Mouse (Mus musculus) embryonic facial prominence, embryonic 10.5 days (tissue): ENCODE data around the gene Myo18a. TPM values are rescaled to one million over a fixed set of nuclear protein-coding genes. Genes with fewer than 3 reads are reported as not detected.

ENCODE experiments used
- DNase-seq: peaks from one replicate; pipeline ENCODE4 v3.0.0-alpha.2; 2017; ENCODE audit warnings: low spot score
- H3K27ac ChIP-seq: fragments of 300-500 bp; sonication (generic); replicated peaks from 2 replicates; pipeline ENCODE4 v1.5.1; 2016; ENCODE audit warnings: mild to moderate bottlenecking
- H3K27me3 ChIP-seq: fragments of 300-500 bp; sonication (generic); replicated peaks from 2 replicates; pipeline ENCODE4 v1.6.1; 2016; ENCODE audit warnings: low read depth, mild to moderate bottlenecking; ENCODE audit not compliant: poor library complexity, severe bottlenecking
- H3K36me3 ChIP-seq: fragments of 300-500 bp; sonication (generic); replicated peaks from 2 replicates; pipeline ENCODE4 v1.6.1; 2016; ENCODE audit warnings: mild to moderate bottlenecking, moderate library complexity
- H3K4me1 ChIP-seq: fragments of 300-500 bp; sonication (generic); 2 replicates; pipeline ENCODE4 v1.6.1; 2016
- H3K4me3 ChIP-seq: fragments of 300-500 bp; sonication (generic); 2 replicates; pipeline ENCODE4 v1.5.1; 2016; ENCODE audit warnings: mild to moderate bottlenecking, moderate library complexity
- H3K9me3 ChIP-seq: fragments of 300-500 bp; sonication (generic); 2 replicates; pipeline ENCODE4 v1.6.1; 2016; ENCODE audit warnings: mild to moderate bottlenecking
- WGBS: fragments of 180-500 bp; shearing (Covaris S2); methylation state at CpG from one replicate; pipeline ENCODE4 v1.1.7; 2016; 5-methylcytosine and 5-hydroxymethylcytosine counted together
- polyA plus RNA-seq: library from polyadenylated mRNA; unstranded; fragments of >200 nt; fragmentation: Nextera tagmentation; extraction: Ambion mirVana; gene quantifications from 2 replicates; pipeline ENCODE4 v1.2.1, GENCODE M21; 2016

Gene Myo18a
- polyA plus RNA-seq, 1 experiment from 2014 or later: 27.2 TPM

- Histone ChIP-seq H3K4me3 (no peak overlapping the region), H3K36me3 (peaks cover 32% of the 10 kb centered on the region), H3K9me3 (no peaks in the 10 kb centered on the region), H3K27me3 (no peaks in the 10 kb centered on the region), H3K4me1 (peaks cover 15% of the 10 kb centered on the region), H3K27ac (no peak overlapping the region)
- 92% methylated on average over 17 of the region's 17 CpGs for WGBS
- no peak for DNase-seq
These were observed 14.4 kb downstream of the Myo18a start for GRCm38 (mm10) chr11:77777436-77777835.

DNA sequence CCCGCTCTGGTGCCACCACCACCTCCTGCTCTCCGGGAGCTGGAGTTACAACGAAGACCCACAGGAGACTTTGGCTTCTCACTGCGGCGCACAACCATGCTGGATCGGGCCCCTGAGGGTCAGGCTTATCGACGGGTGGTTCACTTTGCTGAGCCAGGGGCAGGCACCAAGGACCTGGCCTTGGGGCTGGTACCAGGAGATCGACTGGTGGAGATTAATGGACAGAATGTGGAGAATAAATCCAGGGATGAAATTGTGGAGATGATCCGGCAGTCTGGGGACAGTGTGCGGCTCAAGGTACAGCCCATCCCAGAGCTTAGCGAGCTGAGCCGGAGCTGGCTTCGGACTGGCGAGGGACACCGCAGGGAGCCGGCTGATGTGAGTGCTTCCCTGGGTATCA is 14.9 kb downstream of the Myo18a start:
- peaks cover 14% of the 10 kb centered on the region for H3K4me1 ChIP-seq
- no peaks in the 10 kb centered on the region for H3K27me3 ChIP-seq
- H3K27ac ChIP-seq: no peak overlapping the region
- no peaks in the 10 kb centered on the region for H3K9me3 ChIP-seq
- WGBS: 92% methylated on average over 17 of the region's 17 CpGs
- peaks cover 32% of the 10 kb centered on the region for H3K36me3 ChIP-seq
- DNase-seq: no peak
- H3K4me3 ChIP-seq: no peak overlapping the region

DNA sequence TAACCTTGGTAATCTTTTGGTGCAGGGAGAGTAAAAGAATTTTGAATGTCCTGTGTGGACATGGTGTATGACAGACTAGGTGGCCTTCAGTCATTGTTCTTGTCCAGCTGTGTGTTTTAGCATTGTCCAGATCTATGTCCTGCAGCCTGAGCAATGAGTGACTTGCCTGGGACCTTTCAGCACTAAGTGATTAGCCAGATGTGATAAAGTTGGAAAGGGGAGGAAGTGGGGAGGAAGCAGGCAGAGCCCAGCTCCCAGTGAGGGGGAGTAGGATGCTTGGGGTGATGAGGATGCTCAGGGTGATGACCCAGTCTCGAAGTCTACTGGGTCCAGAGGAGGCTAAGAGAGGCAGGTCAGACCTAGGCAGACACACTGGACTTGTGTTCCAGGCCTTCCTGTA is 16.2 kb downstream of the Myo18a start:
- H3K36me3 ChIP-seq: peaks cover 32% of the 10 kb centered on the region
- no peaks in the 10 kb centered on the region for H3K9me3 ChIP-seq
- H3K27me3 ChIP-seq: no peaks in the 10 kb centered on the region
- H3K4me3 ChIP-seq: no peak overlapping the region
- no peak for DNase-seq
- WGBS: 72% methylated on average over 1 of the region's 1 CpGs
- H3K27ac ChIP-seq: no peak overlapping the region
- H3K4me1 ChIP-seq: peaks cover 27% of the 10 kb centered on the region

GRCm38 (mm10) chr11:77781088-77781487 is 18.0 kb downstream of the Myo18a start:
- WGBS: 85% methylated on average over 7 of the region's 7 CpGs

GRCm38 (mm10) chr11:77782104-77782815 is 19.2 kb downstream of the Myo18a start:
- Histone ChIP-seq H3K9me3 (no peaks in the 10 kb centered on the region), H3K4me3 (no peak overlapping the region), H3K4me1 (peaks cover 43% of the 10 kb centered on the region), H3K27ac (no peak overlapping the region), H3K27me3 (no peaks in the 10 kb centered on the region), H3K36me3 (peaks cover 32% of the 10 kb centered on the region)
- no peak for DNase-seq
- WGBS: 83% methylated on average over 7 of the region's 7 CpGs

More at GRCm38 (mm10) chr11:77781088-77781487, 18.0 kb downstream of the Myo18a start:
- peaks cover 39% of the 10 kb centered on the region for H3K4me1 ChIP-seq
- H3K27me3 ChIP-seq: no peaks in the 10 kb centered on the region
- no peak overlapping the region for H3K4me3 ChIP-seq
- H3K36me3 ChIP-seq: peaks cover 35% of the 10 kb centered on the region
- H3K9me3 ChIP-seq: no peaks in the 10 kb centered on the region
- DNase-seq: no peak
- no peak overlapping the region for H3K27ac ChIP-seq

- no peaks in the 10 kb centered on the region for H3K9me3 ChIP-seq
- H3K4me3 ChIP-seq: no peak overlapping the region
- no peak for DNase-seq
- H3K27me3 ChIP-seq: no peaks in the 10 kb centered on the region
- WGBS: 61% methylated on average over 10 of the region's 10 CpGs
- H3K27ac ChIP-seq: peak overlapping the region; percentile 24; the same call in 1 of the 2 replicates
- peaks cover 22% of the 10 kb centered on the region for H3K36me3 ChIP-seq
- H3K4me1 ChIP-seq: peaks cover 43% of the 10 kb centered on the region
These were observed 20.2 kb downstream of the Myo18a start for GRCm38 (mm10) chr11:77783211-77783746.

DNA sequence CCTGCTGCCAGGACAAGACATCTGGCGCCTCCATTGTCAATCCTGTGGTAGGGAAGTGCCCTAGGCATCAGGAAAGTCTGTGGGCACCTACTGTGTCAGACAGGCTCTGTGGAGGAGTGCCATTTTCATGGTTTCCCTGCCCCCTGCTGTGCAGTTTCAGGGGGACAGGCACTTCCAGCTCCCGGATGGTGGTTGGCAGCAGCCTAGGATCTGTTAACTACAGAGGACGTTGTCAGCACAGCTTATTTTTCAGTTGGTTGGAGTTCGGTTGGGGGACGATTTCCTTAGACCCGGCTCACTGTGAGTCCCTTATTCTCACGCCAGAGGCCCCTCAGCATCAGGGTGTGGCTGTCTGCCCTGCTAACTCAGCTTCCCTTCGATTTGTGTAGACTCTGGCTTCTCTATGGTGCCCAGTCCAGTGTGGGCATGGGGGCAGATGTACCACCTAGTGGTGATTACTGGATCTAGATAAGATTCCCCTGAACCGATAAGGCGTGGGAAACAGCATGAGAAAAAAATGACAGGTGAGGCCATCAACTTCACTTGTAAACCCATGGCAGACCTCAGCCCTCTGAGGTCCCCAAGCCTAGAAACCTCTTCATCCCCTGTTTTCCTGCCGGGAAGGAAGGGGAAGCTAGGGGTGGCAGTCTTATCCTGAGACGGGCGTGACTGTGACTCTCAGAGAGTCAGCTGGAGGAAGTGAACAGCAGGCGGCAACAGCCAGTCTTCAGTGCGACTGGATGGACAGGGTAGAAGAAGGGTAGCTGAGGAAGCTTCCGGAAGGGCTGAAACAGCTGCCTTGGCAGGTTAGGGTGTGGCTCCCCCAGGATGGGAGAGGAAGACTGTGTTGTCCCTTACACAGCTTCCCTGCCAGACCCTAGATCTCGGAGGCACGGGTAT is 21.0 kb downstream of the Myo18a start:
- Histone ChIP-seq H3K9me3 (no peaks in the 10 kb centered on the region), H3K36me3 (peaks cover 15% of the 10 kb centered on the region), H3K27me3 (no peaks in the 10 kb centered on the region), H3K4me3 (no peak overlapping the region), H3K27ac (peak overlapping the region; percentile 24; the same call in 1 of the 2 replicates), H3K4me1 (peaks cover 43% of the 10 kb centered on the region)
- 51% methylated on average over 18 of the region's 18 CpGs for WGBS
- no peak for DNase-seq

- 84% methylated on average over 9 of the region's 9 CpGs for WGBS
- Histone ChIP-seq H3K27ac (0 out of 2 replicates have a peak overlapping the region, but pooled peaks have one; percentile 78), H3K4me1 (peaks cover 43% of the 10 kb centered on the region), H3K9me3 (no peaks in the 10 kb centered on the region), H3K36me3 (peaks cover 13% of the 10 kb centered on the region), H3K4me3 (no peak overlapping the region), H3K27me3 (no peaks in the 10 kb centered on the region)
- DNase-seq: no peak
These were observed 21.8 kb downstream of the Myo18a start for GRCm38 (mm10) chr11:77784894-77785293.

DNA sequence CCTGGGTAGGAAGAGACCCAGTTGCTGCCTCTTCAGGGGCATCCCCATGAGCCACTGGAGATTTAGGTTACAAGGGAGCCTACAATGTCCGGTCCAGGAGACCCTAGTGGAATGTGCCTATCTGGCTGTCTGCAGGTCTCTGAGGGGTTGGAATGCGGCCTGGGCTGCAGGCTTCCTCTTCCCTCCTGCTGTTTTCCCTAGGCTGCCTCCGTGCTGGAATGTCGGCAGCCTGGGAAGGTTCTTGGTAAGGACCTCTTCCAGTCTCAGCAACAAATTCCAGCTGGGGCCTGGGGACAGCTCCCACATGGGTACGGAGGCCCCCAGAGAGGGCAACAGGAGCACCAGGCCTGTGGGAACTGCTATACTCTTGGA is 22.3 kb downstream of the Myo18a start:
- H3K4me3 ChIP-seq: peak overlapping the region; percentile 28; the same call in 1 of the 2 replicates
- H3K9me3 ChIP-seq: no peaks in the 10 kb centered on the region
- peak; percentile 38 for DNase-seq
- no peaks in the 10 kb centered on the region for H3K27me3 ChIP-seq
- H3K27ac ChIP-seq: peak overlapping the region; percentile 78
- peaks cover 11% of the 10 kb centered on the region for H3K36me3 ChIP-seq
- H3K4me1 ChIP-seq: peaks cover 46% of the 10 kb centered on the region
- WGBS: 17% methylated on average over 5 of the region's 5 CpGs

GRCm38 (mm10) chr11:77785768-77786561 is 22.9 kb downstream of the Myo18a start:
- Histone ChIP-seq H3K27me3 (no peaks in the 10 kb centered on the region), H3K4me1 (peaks cover 48% of the 10 kb centered on the region)

DNA sequence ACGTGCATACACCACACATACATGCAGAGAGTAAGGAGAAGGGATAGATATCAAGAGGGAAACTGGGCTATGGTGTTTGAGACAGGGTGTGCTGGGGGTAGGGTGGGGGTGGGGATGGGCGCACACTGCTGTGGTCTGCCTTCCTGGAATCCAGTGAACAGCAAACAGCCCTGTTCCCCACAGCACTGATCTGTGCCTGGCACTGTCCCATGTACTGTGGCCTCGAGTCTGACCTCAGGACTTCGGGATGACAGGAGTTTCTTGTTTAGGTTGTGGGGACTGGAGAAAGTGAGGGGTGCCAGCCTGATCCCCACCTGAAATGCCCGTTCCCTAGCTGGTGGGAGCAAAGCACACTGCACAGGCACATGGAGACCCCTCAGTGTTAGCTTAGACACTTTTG is 24.7 kb downstream of the Myo18a start, which contains the start of gene Gm10277:
Gm10277 (minus strand) TSS at position 41 of the 400 bp plus-strand sequence.
- no peak within 1 kb of the TSS for H3K4me3 ChIP-seq
- peak within 1 kb of the TSS; percentile 12; the same call in 1 of the 2 replicates for H3K27ac ChIP-seq
- no peak for DNase-seq
- H3K9me3 ChIP-seq: no peaks in the 10 kb centered on the region
- H3K36me3 ChIP-seq: 0 out of 2 replicates have a peak, but pooled peaks cover 3% of the 10 kb centered on the region
- 88% methylated on average over 5 of the region's 5 CpGs for WGBS
- H3K4me1 ChIP-seq: peaks cover 66% of the 10 kb centered on the region
- no peaks in the 10 kb centered on the region for H3K27me3 ChIP-seq

More at GRCm38 (mm10) chr11:77785768-77786561, 22.9 kb downstream of the Myo18a start:
- Histone ChIP-seq H3K4me3 (peak overlapping the region; percentile 28; the same call in 1 of the 2 replicates), H3K36me3 (peaks cover 5% of the 10 kb centered on the region; the same call in 1 of the 2 replicates), H3K27ac (peak overlapping the region; percentile 78), H3K9me3 (no peaks in the 10 kb centered on the region)
- DNase-seq: no peak
- 63% methylated on average over 7 of the region's 7 CpGs for WGBS
